Mouse (Mus musculus) hindbrain, embryonic 12.5 days (tissue): ENCODE data around the gene Tmem206. TPM values are rescaled to one million over a fixed set of nuclear protein-coding genes. Genes with fewer than 3 reads are reported as not detected.

Experiments used
- ATAC-seq: fragments of 200-750 bp; cut with Nextera tagmentation; 2 replicates; pipeline ENCODE4 v1.8.0; 2017; ENCODE audit warnings: moderate TSS enrichment; ENCODE audit not compliant: low FRiP score
- H3K27ac ChIP-seq: fragments of 300-500 bp; sonication (generic); 2 replicates; pipeline ENCODE4 v1.5.1; 2016; ENCODE audit warnings: mild to moderate bottlenecking
- H3K27me3 ChIP-seq: fragments of 300-500 bp; sonication (generic); 2 replicates; pipeline ENCODE4 v1.6.1; 2016; ENCODE audit warnings: mild to moderate bottlenecking
- H3K36me3 ChIP-seq: fragments of 300-500 bp; sonication (generic); 2 replicates; pipeline ENCODE4 v1.6.1; 2016; ENCODE audit warnings: mild to moderate bottlenecking
- H3K4me1 ChIP-seq: fragments of 300-500 bp; sonication (generic); 2 replicates; pipeline ENCODE4 v1.6.1; 2016
- H3K4me2 ChIP-seq: fragments of 300-500 bp; sonication (generic); replicated peaks from 2 replicates; pipeline ENCODE4 v1.6.1; 2016; ENCODE audit warnings: mild to moderate bottlenecking
- H3K4me3 ChIP-seq: fragments of 300-500 bp; sonication (generic); 2 replicates; pipeline ENCODE4 v1.5.1; 2016; ENCODE audit warnings: mild to moderate bottlenecking
- H3K9ac ChIP-seq: fragments of 300-500 bp; sonication (generic); 2 replicates; pipeline ENCODE4 v1.6.1; 2016; ENCODE audit warnings: mild to moderate bottlenecking, moderate library complexity
- H3K9me3 ChIP-seq: fragments of 300-500 bp; sonication (generic); replicated peaks from 2 replicates; pipeline ENCODE4 v1.6.1; 2016; ENCODE audit warnings: mild to moderate bottlenecking
- WGBS: fragments of 180-500 bp; shearing (Covaris S2); methylation state at CpG from one replicate; pipeline ENCODE4 v1.1.7; 2016; 5-methylcytosine and 5-hydroxymethylcytosine counted together
- polyA plus RNA-seq: library from polyadenylated mRNA; unstranded; fragments of >200 nt; fragmentation: Nextera tagmentation; extraction: Ambion mirVana; gene quantifications from 2 replicates; pipeline ENCODE4 v1.2.1, GENCODE M21; 2016

Gene Tmem206
- polyA plus RNA-seq, 1 experiment from 2014 or later, result 35.1 TPM

GRCm38 (mm10) chr1:191339876-191340275 is 14.2 kb downstream of the Tmem206 start:
- H3K4me2 ChIP-seq, result no peak overlapping the region
- no peak overlapping the region for H3K4me3 ChIP-seq
- ATAC-seq, result no peak
- 87% methylated on average over 2 of the region's 2 CpGs for WGBS
- H3K36me3 ChIP-seq, result peaks cover 77% of the 10 kb centered on the region
- H3K9ac ChIP-seq, result no peak overlapping the region
- H3K4me1 ChIP-seq, result no peaks in the 10 kb centered on the region
- H3K9me3 ChIP-seq, result no peaks in the 10 kb centered on the region
- no peak overlapping the region for H3K27ac ChIP-seq
- H3K27me3 ChIP-seq, result no peaks in the 10 kb centered on the region

GRCm38 (mm10) chr1:191340530-191340929 is 14.8 kb downstream of the Tmem206 start:
- no peak overlapping the region for H3K9ac ChIP-seq
- 88% methylated on average over 4 of the region's 4 CpGs for WGBS

DNA sequence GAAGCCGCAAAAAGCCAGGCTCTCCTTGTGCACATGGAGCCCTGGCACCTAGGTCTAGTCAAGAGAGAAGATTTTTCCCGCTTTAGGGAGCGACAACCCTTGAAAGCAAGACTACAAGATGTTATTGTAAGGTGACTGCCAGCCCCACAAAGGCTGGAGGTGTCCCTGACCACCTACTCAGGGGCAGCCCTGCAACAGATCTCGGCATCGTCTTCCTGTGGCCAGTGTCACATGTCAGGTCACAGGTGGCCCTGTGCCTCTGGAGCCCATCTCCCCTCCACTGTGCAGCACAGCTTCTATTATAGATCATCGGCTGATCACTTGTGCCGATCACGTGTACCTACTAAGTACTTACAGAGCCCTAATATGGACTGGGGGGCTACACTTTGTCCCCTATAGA is 21.9 kb downstream of the Tmem206 start:
- Histone ChIP-seq H3K27me3 (no peaks in the 10 kb centered on the region), H3K4me1 (no peaks in the 10 kb centered on the region), H3K36me3 (peaks cover 83% of the 10 kb centered on the region), H3K27ac (no peak overlapping the region), H3K9me3 (no peaks in the 10 kb centered on the region), H3K4me2 (no peak overlapping the region), H3K4me3 (no peak overlapping the region), H3K9ac (no peak overlapping the region)
- 86% methylated on average over 8 of the region's 8 CpGs for WGBS
- ATAC-seq, result no peak

More at GRCm38 (mm10) chr1:191340530-191340929, 14.8 kb downstream of the Tmem206 start:
- Histone ChIP-seq H3K4me1 (no peaks in the 10 kb centered on the region), H3K36me3 (peaks cover 83% of the 10 kb centered on the region), H3K9me3 (no peaks in the 10 kb centered on the region), H3K4me3 (no peak overlapping the region), H3K27me3 (no peaks in the 10 kb centered on the region), H3K27ac (no peak overlapping the region), H3K4me2 (no peak overlapping the region)
- ATAC-seq, result no peak

DNA sequence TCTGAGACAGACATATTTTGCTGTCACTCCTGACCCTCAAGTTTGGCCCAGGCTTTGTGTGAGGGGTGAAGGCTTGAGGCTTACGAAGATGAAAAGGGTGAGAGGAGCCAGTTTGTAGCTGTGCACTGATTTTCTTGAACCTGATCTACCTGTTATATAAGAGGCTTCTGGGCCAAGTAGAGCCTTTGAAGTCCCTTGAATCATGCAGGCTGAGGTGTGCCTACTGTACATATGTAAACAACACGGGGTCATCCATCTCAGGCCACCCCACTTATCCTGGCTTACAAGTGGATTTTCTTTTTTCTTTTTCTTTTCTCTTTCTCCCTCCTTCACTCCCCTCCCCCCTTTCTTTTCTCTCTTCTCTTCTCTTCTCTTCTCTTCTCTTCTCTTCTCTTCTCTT is 22.9 kb downstream of the Tmem206 start:
- H3K4me3 ChIP-seq, result no peak overlapping the region
- H3K36me3 ChIP-seq, result peaks cover 76% of the 10 kb centered on the region
- no peak overlapping the region for H3K27ac ChIP-seq
- H3K9me3 ChIP-seq, result no peaks in the 10 kb centered on the region
- no peaks in the 10 kb centered on the region for H3K27me3 ChIP-seq
- no peaks in the 10 kb centered on the region for H3K4me1 ChIP-seq
- WGBS, result 94% methylated on average over 2 of the region's 2 CpGs
- ATAC-seq, result no peak
- no peak overlapping the region for H3K4me2 ChIP-seq
- no peak overlapping the region for H3K9ac ChIP-seq

DNA sequence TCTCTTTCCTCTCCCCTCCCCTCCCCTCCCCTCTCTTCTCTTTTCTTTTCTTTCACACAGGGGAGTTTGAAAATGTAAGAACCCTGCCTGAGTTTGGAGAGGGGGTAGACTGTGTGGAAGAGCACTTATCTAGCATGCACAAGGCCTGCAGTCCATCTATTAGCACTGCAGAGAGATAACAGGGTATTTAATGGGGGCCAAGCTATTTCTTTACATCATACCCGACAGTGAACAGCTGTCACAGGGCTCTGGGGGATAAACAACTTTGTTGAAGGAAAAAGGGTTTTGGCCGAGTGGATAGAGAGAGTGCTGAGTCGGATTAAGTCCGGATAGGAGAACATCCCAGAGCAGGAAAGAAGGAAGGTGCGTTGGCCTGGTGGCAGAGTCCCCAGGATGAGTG is 23.3 kb downstream of the Tmem206 start:
- peaks cover 76% of the 10 kb centered on the region for H3K36me3 ChIP-seq
- no peak overlapping the region for H3K9ac ChIP-seq
- ATAC-seq, result no peak
- H3K4me2 ChIP-seq, result no peak overlapping the region
- no peak overlapping the region for H3K27ac ChIP-seq
- no peak overlapping the region for H3K4me3 ChIP-seq
- WGBS, result 72% methylated on average over 5 of the region's 5 CpGs
- H3K4me1 ChIP-seq, result 0 out of 2 replicates have a peak, but pooled peaks cover 2% of the 10 kb centered on the region
- H3K9me3 ChIP-seq, result no peaks in the 10 kb centered on the region
- H3K27me3 ChIP-seq, result no peaks in the 10 kb centered on the region

- no peak overlapping the region for H3K4me3 ChIP-seq
- no peak overlapping the region for H3K4me2 ChIP-seq
- no peak overlapping the region for H3K27ac ChIP-seq
- WGBS, result 87% methylated on average over 23 of the region's 23 CpGs
- no peak overlapping the region for H3K9ac ChIP-seq
- peaks cover 76% of the 10 kb centered on the region for H3K36me3 ChIP-seq
- H3K4me1 ChIP-seq, result 0 out of 2 replicates have a peak, but pooled peaks cover 2% of the 10 kb centered on the region
- no peaks in the 10 kb centered on the region for H3K27me3 ChIP-seq
- no peak for ATAC-seq
- H3K9me3 ChIP-seq, result no peaks in the 10 kb centered on the region
Measured at GRCm38 (mm10) chr1:191349486-191350037, 23.9 kb downstream of the Tmem206 start.

DNA sequence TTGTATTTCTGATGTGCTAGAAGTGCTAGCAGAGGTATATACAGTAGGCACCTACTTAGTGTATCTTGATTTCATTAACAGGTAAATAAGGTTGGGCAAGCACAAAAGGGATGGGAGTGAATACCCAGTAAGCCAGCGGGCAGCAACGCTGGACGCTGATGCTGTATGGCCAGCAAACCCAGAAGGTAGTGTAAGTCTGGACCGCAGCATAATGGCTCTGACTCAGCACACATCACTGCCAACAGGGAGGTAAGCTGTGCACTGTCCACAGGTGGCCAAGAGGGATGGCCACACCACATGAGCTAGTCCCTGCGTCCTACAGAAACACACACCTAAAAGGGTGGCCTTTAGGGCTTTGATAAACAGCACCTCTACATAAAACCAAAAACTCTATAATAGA is 24.6 kb downstream of the Tmem206 start:
- Histone ChIP-seq H3K36me3 (peaks cover 68% of the 10 kb centered on the region), H3K4me1 (0 out of 2 replicates have a peak, but pooled peaks cover 2% of the 10 kb centered on the region), H3K9me3 (no peaks in the 10 kb centered on the region), H3K4me3 (no peak overlapping the region), H3K27ac (no peak overlapping the region), H3K27me3 (no peaks in the 10 kb centered on the region), H3K9ac (no peak overlapping the region), H3K4me2 (no peak overlapping the region)
- no peak for ATAC-seq
- WGBS, result 99% methylated on average over 5 of the region's 5 CpGs

GRCm38 (mm10) chr1:191352786-191353488 is 27.2 kb downstream of the Tmem206 start:
- Histone ChIP-seq H3K36me3 (peaks cover 54% of the 10 kb centered on the region), H3K4me3 (no peak overlapping the region), H3K4me2 (no peak overlapping the region), H3K27ac (0 out of 2 replicates have a peak overlapping the region, but pooled peaks have one; percentile 18), H3K27me3 (no peaks in the 10 kb centered on the region), H3K9ac (no peak overlapping the region), H3K9me3 (no peaks in the 10 kb centered on the region), H3K4me1 (0 out of 2 replicates have a peak, but pooled peaks cover 2% of the 10 kb centered on the region)
- WGBS, result 62% methylated on average over 14 of the region's 14 CpGs
- ATAC-seq, result no peak

DNA sequence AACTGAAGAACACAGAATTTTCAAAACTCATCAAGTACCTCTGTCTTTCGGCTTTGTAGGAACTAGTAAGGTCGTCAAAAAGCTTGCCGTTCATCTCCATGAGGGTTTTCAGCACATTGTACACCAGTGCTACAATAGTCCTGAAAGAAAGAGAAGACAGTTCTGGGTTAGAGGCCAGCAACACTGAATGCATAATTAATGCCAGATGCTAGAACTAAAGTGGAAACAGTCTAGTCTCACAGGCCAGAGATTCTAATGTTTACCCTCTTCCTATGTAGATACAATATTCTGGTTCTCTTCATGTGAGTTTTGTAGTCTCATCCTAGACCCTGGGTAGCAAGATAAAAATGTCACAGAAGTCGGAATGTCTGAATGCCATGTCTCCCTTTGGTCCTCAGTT is 28.1 kb downstream of the Tmem206 start:
- no peak overlapping the region for H3K27ac ChIP-seq

GRCm38 (mm10) chr1:191356936-191357335 is 31.2 kb downstream of the Tmem206 start:
- no peak overlapping the region for H3K27ac ChIP-seq
- H3K36me3 ChIP-seq, result peaks cover 24% of the 10 kb centered on the region
- no peak overlapping the region for H3K4me3 ChIP-seq
- no peak overlapping the region for H3K4me2 ChIP-seq
- no peaks in the 10 kb centered on the region for H3K9me3 ChIP-seq
- WGBS, result 58% methylated on average over 1 of the region's 1 CpGs
- H3K27me3 ChIP-seq, result no peaks in the 10 kb centered on the region
- no peak for ATAC-seq
- no peak overlapping the region for H3K9ac ChIP-seq
- 0 out of 2 replicates have a peak, but pooled peaks cover 2% of the 10 kb centered on the region for H3K4me1 ChIP-seq

More for the DNA sequence above, 28.1 kb downstream of the Tmem206 start:
- H3K36me3 ChIP-seq, result peaks cover 47% of the 10 kb centered on the region
- 0 out of 2 replicates have a peak, but pooled peaks cover 2% of the 10 kb centered on the region for H3K4me1 ChIP-seq
- H3K9me3 ChIP-seq, result no peaks in the 10 kb centered on the region
- no peaks in the 10 kb centered on the region for H3K27me3 ChIP-seq
- H3K9ac ChIP-seq, result no peak overlapping the region
- no peak overlapping the region for H3K4me3 ChIP-seq
- H3K4me2 ChIP-seq, result no peak overlapping the region
- no peak for ATAC-seq
- WGBS, result 57% methylated on average over 4 of the region's 4 CpGs

GRCm38 (mm10) chr1:191359478-191359877 is 33.8 kb downstream of the Tmem206 start:
- H3K36me3 ChIP-seq, result peaks cover 11% of the 10 kb centered on the region; the same call in 1 of the 2 replicates
- H3K27ac ChIP-seq, result no peak overlapping the region
- H3K27me3 ChIP-seq, result no peaks in the 10 kb centered on the region
- H3K4me1 ChIP-seq, result no peaks in the 10 kb centered on the region
- ATAC-seq, result no peak
- no peak overlapping the region for H3K4me2 ChIP-seq
- no peaks in the 10 kb centered on the region for H3K9me3 ChIP-seq
- 90% methylated on average over 7 of the region's 7 CpGs for WGBS
- H3K4me3 ChIP-seq, result no peak overlapping the region
- no peak overlapping the region for H3K9ac ChIP-seq

DNA sequence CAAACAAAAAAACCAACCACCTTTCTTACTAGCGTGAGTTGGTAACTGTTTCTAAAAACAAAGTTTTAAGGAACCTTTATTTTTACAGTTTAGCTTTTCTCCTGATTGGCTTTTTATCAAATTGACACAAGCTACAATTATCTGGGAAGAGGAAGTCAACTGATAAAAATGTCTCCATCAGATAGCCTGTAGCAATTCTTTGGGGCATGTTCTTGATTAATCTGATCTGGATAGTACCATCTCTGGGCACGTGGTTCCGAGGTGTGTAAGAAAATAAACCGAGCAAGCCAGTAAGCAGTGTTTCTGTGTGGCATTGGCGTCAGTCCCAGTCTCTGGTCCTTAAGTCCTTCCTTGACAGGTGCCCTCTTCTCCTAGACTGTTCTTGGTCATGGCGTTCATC is 36.7 kb downstream of the Tmem206 start:
- Histone ChIP-seq H3K36me3 (peaks cover 1% of the 10 kb centered on the region; the same call in 1 of the 2 replicates), H3K9me3 (no peaks in the 10 kb centered on the region), H3K9ac (no peak overlapping the region), H3K4me3 (no peak overlapping the region), H3K27me3 (no peaks in the 10 kb centered on the region), H3K27ac (no peak overlapping the region), H3K4me2 (no peak overlapping the region), H3K4me1 (no peaks in the 10 kb centered on the region)
- WGBS, result 93% methylated on average over 6 of the region's 6 CpGs
- ATAC-seq, result no peak

- WGBS, result 67% methylated on average over 4 of the region's 4 CpGs
- H3K9ac ChIP-seq, result no peak overlapping the region
- no peak overlapping the region for H3K4me3 ChIP-seq
- H3K9me3 ChIP-seq, result no peaks in the 10 kb centered on the region
- peaks cover 3% of the 10 kb centered on the region; the same call in 1 of the 2 replicates for H3K36me3 ChIP-seq
- ATAC-seq, result no peak
- no peaks in the 10 kb centered on the region for H3K27me3 ChIP-seq
- H3K4me1 ChIP-seq, result no peaks in the 10 kb centered on the region
- H3K27ac ChIP-seq, result no peak overlapping the region
- H3K4me2 ChIP-seq, result no peak overlapping the region
Measured at GRCm38 (mm10) chr1:191364477-191364876, 38.8 kb downstream of the Tmem206 start.
